Mouse (Mus musculus) midbrain, embryonic 11.5 days (tissue): ENCODE measurements around the gene Arhgef17. TPM values are rescaled to one million over a fixed set of nuclear protein-coding genes. Genes with fewer than 3 reads are reported as not detected.

ENCODE experiments used
- ATAC-seq: fragments of 200-750 bp; cut with Nextera tagmentation; 2 replicates; pipeline ENCODE4 v1.8.0; 2017; ENCODE audit warnings: moderate TSS enrichment, moderate library complexity; ENCODE audit not compliant: low FRiP score
- DNase-seq: peaks from one replicate; pipeline ENCODE4 v3.0.0; 2015; ENCODE audit warnings: low spot score; ENCODE audit errors: missing footprints
- H3K27ac ChIP-seq: fragments of 300-500 bp; sonication (generic); 2 replicates; pipeline ENCODE4 v1.5.1; 2014; ENCODE audit warnings: low read depth, low read length
- H3K27me3 ChIP-seq: fragments of 300-500 bp; sonication (generic); 2 replicates; pipeline ENCODE4 v1.6.1; 2014; ENCODE audit warnings: mild to moderate bottlenecking, low read length, moderate library complexity, mixed read lengths; ENCODE audit not compliant: control insufficient read depth, insufficient read depth
- H3K36me3 ChIP-seq: fragments of 300-500 bp; sonication (generic); 2 replicates; pipeline ENCODE4 v1.6.1; 2014; ENCODE audit warnings: mild to moderate bottlenecking, low read length, moderate library complexity, mixed read lengths; ENCODE audit not compliant: control insufficient read depth, insufficient read depth
- H3K4me1 ChIP-seq: fragments of 300-500 bp; sonication (generic); 2 replicates; pipeline ENCODE4 v1.6.1; 2014; ENCODE audit warnings: low read length; ENCODE audit not compliant: control insufficient read depth, insufficient read depth
- H3K4me2 ChIP-seq: fragments of 300-500 bp; sonication (generic); 2 replicates; pipeline ENCODE4 v1.6.1; 2014; ENCODE audit warnings: mild to moderate bottlenecking, moderate library complexity
- H3K4me3 ChIP-seq: fragments of 300-500 bp; sonication (generic); 2 replicates; pipeline ENCODE4 v1.5.1; 2014; ENCODE audit warnings: low read depth, low read length
- H3K9ac ChIP-seq: fragments of 300-500 bp; sonication (generic); 2 replicates; pipeline ENCODE4 v1.6.1; 2014; ENCODE audit warnings: low read length
- H3K9me3 ChIP-seq: fragments of 300-500 bp; sonication (generic); 2 replicates; pipeline ENCODE4 v1.6.1; 2016; ENCODE audit warnings: low read length; ENCODE audit not compliant: control insufficient read depth
- WGBS: fragments of 180-500 bp; shearing (Covaris S2); extraction: QIAGEN DNeasy Blood & Tissue Kit; methylation state at CpG from one replicate; pipeline ENCODE4 v1.1.7; 2014; 5-methylcytosine and 5-hydroxymethylcytosine counted together
- polyA plus RNA-seq: library from polyadenylated mRNA; unstranded; fragments of >200 nt; fragmentation: Nextera tagmentation; extraction: Ambion mirVana; gene quantifications from 2 replicates; pipeline ENCODE4 v1.2.1, GENCODE M21; 2014

The Arhgef17 gene
- polyA plus RNA-seq, 1 experiment from 2014 or later, result 6.8 TPM

DNA sequence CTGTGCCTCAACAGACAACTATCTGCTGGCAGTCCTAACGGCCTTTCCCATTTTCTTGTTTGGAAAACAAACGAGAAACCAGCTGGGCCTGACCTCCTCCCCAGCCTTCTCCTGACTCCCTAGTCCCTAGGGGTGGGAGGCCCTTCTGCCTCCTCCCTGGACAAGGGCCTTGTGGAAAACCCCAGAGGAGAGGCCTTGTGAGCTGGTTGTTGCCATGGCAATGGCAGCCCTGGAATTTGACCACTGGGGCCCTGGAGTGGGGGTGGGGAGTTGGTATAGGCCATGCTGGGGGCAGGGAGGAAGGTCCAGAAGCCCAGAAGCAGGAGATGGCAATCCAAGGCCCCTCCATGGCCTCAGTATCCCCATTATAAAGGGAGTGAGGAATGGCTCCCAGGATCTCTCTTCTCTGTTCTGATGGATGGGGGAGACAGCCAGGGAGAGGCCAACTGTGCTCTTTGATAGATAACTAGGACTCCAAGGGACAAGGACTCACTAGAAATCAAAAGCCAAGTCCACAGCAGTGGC is 20.6 kb downstream of the Arhgef17 start:
- ATAC-seq (peak; percentile 80), DNase-seq (peak; percentile 95)
- H3K9me3 ChIP-seq, result no peaks in the 10 kb centered on the region
- peaks cover 27% of the 10 kb centered on the region for H3K4me1 ChIP-seq
- H3K9ac ChIP-seq, result no peak overlapping the region; the same call in 1 of the 2 replicates
- H3K36me3 ChIP-seq, result no peaks in the 10 kb centered on the region
- peak overlapping the region; percentile 27 for H3K4me2 ChIP-seq
- no peak overlapping the region for H3K4me3 ChIP-seq
- 3% methylated on average over 2 of the region's 2 CpGs for WGBS
- H3K27me3 ChIP-seq, result no peaks in the 10 kb centered on the region
- peak overlapping the region; percentile 59; the same call in 1 of the 2 replicates for H3K27ac ChIP-seq

DNA sequence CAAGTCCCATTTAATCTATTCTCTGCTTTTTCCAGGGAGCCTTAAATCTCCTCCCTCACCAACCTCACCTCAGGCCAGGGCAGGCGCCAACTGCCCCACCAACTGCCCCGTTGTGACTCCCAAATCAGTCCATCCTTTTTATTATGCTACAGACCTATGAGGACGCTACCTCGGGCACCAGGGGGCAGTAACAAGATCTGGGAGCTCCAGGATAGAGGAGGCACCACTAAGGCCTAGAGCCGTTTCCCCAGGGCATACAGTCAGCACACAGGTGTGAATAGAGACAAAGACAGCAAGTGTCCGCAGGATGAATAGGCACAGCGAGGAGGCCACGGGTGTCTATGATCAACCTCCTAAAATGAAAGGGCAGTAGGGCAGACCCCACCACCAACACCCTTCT is 23.3 kb downstream of the Arhgef17 start:
- Histone ChIP-seq H3K27ac (no peak overlapping the region), H3K27me3 (no peaks in the 10 kb centered on the region), H3K4me2 (no peak overlapping the region), H3K4me3 (no peak overlapping the region), H3K9ac (no peak overlapping the region), H3K36me3 (no peaks in the 10 kb centered on the region), H3K4me1 (peaks cover 27% of the 10 kb centered on the region), H3K9me3 (no peaks in the 10 kb centered on the region)
- no peak for ATAC-seq
- 49% methylated on average over 8 of the region's 8 CpGs for WGBS
- no peak for DNase-seq

DNA sequence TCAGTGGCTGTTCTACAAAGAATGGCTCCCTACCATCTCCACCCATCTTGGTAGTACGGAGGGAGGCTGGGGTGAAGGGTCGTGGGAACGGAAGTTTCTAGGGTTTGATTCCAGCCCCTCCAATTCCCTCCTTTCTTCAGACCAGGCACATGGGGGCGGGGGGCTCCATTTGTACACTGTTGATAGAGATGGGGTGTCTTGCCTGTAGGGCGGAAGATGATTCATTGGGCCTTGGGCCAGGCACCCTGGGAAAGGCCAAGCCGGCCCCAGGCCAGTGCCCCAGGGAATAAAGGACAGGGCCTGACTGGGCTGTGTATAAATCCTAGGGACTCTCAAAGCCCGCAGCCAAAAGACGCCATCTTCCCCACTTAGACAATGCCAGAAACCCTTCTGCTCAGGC is 23.8 kb downstream of the Arhgef17 start:
- H3K4me1 ChIP-seq, result peaks cover 27% of the 10 kb centered on the region
- no peak overlapping the region for H3K9ac ChIP-seq

DNA sequence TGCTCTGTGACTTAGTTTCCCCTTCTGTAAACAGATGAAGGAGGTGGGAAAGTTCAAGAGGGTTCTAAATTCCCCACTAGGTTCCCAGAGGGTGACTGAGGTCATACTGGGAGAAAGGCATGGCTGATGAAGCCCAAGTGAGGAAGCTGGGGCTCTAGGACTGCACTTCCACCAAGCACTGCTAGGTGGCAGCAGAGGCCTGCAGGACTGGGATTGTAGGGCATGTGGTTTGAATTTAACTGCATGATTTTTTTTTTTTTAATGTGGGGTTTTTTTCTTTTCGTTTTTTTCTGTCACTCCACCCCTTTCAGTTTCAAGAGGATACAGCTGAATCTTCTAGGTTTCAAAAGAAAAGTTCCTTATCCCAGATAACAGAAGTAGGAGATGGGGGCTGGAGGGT is 24.7 kb downstream of the Arhgef17 start:
- H3K4me1 ChIP-seq, result peaks cover 26% of the 10 kb centered on the region
- ATAC-seq (no peak), DNase-seq (peak; percentile 98)
- H3K9ac ChIP-seq, result no peak overlapping the region
- H3K27me3 ChIP-seq, result no peaks in the 10 kb centered on the region
- 5% methylated on average over 1 of the region's 1 CpGs for WGBS
- no peak overlapping the region for H3K4me3 ChIP-seq
- no peaks in the 10 kb centered on the region for H3K9me3 ChIP-seq
- no peaks in the 10 kb centered on the region for H3K36me3 ChIP-seq
- no peak overlapping the region for H3K4me2 ChIP-seq
- no peak overlapping the region for H3K27ac ChIP-seq

More for the DNA sequence above, 23.8 kb downstream of the Arhgef17 start:
- ATAC-seq (no peak), DNase-seq (no peak)
- Histone ChIP-seq H3K27me3 (no peaks in the 10 kb centered on the region), H3K36me3 (no peaks in the 10 kb centered on the region), H3K27ac (no peak overlapping the region), H3K9me3 (no peaks in the 10 kb centered on the region), H3K4me2 (no peak overlapping the region), H3K4me3 (no peak overlapping the region)
- WGBS, result 81% methylated on average over 8 of the region's 8 CpGs

DNA sequence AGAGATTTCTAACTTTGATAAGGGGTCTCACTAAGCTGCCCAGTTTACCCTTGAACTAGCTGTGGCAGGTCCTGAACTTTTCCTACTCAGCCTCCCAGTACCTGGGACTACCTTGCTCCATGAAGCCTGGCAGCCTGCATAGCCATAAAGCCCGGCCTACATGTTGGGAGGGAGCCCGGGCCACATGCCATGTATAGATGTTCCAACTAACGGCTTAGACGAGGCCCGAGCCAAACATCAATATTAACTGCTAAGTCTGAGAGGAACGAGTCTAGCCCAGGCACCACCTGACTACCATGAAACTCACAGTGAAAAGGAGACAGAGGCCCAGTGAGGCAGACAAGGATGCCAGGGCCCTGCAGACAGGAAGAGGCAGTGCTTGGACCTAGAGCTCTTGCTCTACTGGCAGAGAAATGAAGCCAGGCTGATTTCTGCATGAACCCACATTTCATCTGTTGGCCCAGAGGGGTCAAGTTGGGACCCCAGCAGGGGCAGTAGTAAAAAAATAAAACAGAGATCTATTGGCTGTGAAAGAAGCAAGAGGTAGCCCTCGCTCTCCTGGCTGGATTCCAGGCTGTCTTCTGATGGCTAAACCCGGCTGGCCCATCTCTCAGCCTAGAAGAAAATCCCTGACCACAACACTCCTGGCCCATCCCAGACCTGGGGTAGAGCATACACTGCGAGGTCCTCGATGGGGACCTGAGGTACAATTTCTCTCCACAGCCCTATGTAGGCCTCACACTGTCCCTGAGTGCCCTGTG is 25.7 kb downstream of the Arhgef17 start:
- ATAC-seq (no peak), DNase-seq (no peak)
- no peaks in the 10 kb centered on the region for H3K36me3 ChIP-seq
- no peaks in the 10 kb centered on the region for H3K9me3 ChIP-seq
- H3K4me3 ChIP-seq, result no peak overlapping the region
- H3K9ac ChIP-seq, result no peak overlapping the region
- peaks cover 16% of the 10 kb centered on the region for H3K4me1 ChIP-seq
- H3K4me2 ChIP-seq, result no peak overlapping the region
- whole genome bisulfite sequencing, result 93% methylated on average over 10 of the region's 10 CpGs
- H3K27me3 ChIP-seq, result no peaks in the 10 kb centered on the region
- H3K27ac ChIP-seq, result no peak overlapping the region

DNA sequence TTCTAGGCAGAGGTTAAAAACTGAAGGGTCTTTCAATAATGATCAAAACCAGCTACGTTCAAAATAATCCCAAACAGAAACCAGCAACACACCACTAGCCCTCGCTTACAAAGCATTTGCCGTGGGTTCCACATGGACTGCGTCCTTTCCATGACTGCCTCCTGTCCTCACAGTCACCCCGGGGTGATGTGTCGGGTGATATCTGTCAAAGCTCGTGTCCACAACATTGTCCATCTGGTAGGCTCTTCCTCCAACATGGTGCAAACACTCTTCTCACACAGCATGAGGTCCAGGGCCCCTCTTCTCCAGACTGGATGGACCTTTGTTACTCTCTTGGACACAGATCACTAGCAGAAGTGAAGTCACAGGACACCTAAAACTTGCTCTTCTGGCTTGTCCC is 26.9 kb downstream of the Arhgef17 start:
- WGBS, result 92% methylated on average over 7 of the region's 7 CpGs
- H3K27me3 ChIP-seq, result no peaks in the 10 kb centered on the region
- no peak for DNase-seq
- H3K9me3 ChIP-seq, result no peaks in the 10 kb centered on the region
- H3K27ac ChIP-seq, result no peak overlapping the region
- H3K4me1 ChIP-seq, result peaks cover 8% of the 10 kb centered on the region
- H3K9ac ChIP-seq, result no peak overlapping the region
- no peak for ATAC-seq
- no peak overlapping the region for H3K4me3 ChIP-seq
- H3K36me3 ChIP-seq, result no peaks in the 10 kb centered on the region
- H3K4me2 ChIP-seq, result no peak overlapping the region

DNA sequence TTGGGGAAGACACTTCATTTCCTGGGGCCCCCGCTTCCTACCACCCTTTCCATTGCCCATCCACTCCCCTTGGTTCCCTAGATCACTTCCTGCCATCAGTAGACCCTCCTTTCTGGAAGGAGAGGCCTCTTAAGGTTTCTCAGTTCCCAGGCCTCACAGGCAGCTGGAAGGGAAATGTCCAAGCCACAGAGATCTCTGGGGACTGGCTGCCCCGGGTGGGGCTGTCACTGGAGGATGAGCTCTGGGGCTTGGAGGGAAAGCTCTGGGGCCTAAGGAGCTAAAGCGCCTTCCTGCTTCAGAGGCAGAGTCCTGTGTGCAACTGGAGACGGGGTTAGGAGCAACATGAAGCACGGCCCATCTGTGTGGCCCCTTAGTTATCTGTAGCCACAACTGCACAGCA is 27.3 kb downstream of the Arhgef17 start:
- WGBS, result 92% methylated on average over 5 of the region's 5 CpGs

DNA sequence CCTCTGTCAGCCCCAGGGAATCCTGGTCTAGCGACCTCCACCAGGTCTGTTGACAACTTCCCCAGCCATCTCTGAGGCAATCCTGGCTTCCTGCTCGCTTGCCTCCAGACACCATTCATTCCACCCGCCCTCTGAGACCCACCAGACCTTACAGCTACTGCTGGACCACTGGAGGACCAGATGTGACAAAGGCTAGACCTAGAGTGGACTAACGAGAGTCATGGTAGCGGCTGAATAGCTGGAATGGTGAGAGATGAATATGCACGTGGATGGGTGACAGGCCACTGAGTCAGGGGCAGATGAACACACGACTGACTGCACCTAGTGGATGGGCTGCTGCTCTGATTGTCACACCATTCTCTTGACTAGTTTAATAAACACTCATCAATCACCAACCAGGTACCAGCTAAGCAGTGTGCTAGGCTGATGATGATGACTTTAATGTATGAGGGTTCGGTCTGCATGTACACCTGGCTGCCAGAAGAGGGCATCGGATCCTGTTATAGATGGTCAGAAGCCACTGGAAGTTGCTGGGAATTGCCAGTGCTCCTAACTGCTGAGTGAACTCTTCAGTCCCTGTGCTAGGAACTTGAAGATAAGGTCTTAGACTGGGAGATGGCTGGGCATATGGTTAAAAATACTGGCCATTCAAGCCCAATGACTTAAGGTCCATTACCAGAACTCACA is 29.3 kb downstream of the Arhgef17 start:
- Histone ChIP-seq H3K27me3 (no peaks in the 10 kb centered on the region), H3K9ac (no peak overlapping the region), H3K4me2 (no peak overlapping the region), H3K4me1 (peaks cover 2% of the 10 kb centered on the region), H3K9me3 (no peaks in the 10 kb centered on the region), H3K4me3 (no peak overlapping the region), H3K36me3 (no peaks in the 10 kb centered on the region), H3K27ac (no peak overlapping the region)
- ATAC-seq (no peak), DNase-seq (no peak)
- 80% methylated on average over 9 of the region's 9 CpGs for WGBS

More for the DNA sequence above, 27.3 kb downstream of the Arhgef17 start:
- Histone ChIP-seq H3K4me2 (no peak overlapping the region), H3K9ac (no peak overlapping the region), H3K27ac (no peak overlapping the region), H3K4me3 (no peak overlapping the region), H3K9me3 (no peaks in the 10 kb centered on the region), H3K4me1 (peaks cover 8% of the 10 kb centered on the region), H3K27me3 (no peaks in the 10 kb centered on the region), H3K36me3 (no peaks in the 10 kb centered on the region)
- no peak for DNase-seq
- no peak for ATAC-seq

DNA sequence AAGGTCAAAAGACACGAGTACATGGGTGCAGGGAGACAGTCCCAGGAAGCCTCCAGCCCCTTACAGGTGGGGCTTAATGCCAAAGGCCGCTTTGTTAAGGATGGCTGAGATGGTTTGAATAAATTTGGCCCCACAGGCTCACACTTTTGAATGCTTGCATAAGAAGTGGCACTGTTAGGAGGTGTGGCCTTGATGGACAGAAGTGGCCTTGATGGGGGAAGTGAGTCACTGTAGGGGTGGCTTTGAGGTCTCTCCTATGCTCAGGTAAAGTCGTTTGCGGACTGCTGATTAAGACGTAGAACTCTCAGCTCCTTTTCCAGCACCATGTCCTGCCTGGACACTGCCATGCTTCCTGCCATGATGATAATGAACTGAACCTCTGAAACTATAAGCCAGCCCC is 34.1 kb downstream of the Arhgef17 start:
- H3K27me3 ChIP-seq, result no peaks in the 10 kb centered on the region
- ATAC-seq (no peak), DNase-seq (no peak)
- no peak overlapping the region for H3K4me2 ChIP-seq
- H3K4me1 ChIP-seq, result peaks cover 21% of the 10 kb centered on the region
- H3K36me3 ChIP-seq, result no peaks in the 10 kb centered on the region
- no peak overlapping the region for H3K4me3 ChIP-seq
- WGBS, result 83% methylated on average over 5 of the region's 5 CpGs
- no peak overlapping the region for H3K27ac ChIP-seq
- no peaks in the 10 kb centered on the region for H3K9me3 ChIP-seq
- no peak overlapping the region for H3K9ac ChIP-seq
